Mouse (Mus musculus) olfactory bulb, adult 2 months (tissue): ENCODE measurements around the gene Dcxr. TPM values are rescaled to one million over a fixed set of nuclear protein-coding genes. Genes with fewer than 3 reads are reported as not detected.
A peak's percentile ranks its signal among the peaks of the same experiment; 100 is the strongest.

Experiments used
- H3K27ac ChIP-seq: fragments of 200-500 bp; 2 replicates; pipeline ENCODE4 v1.5.1; 2012; ENCODE audit warnings: low read depth, low read length; ENCODE audit not compliant: insufficient read depth
- H3K4me1 ChIP-seq: fragments of 200-500 bp; 2 replicates; pipeline ENCODE4 v1.6.1; 2012; ENCODE audit warnings: low read length; ENCODE audit not compliant: control insufficient read depth, insufficient read depth
- H3K4me3 ChIP-seq: fragments of 200-500 bp; 2 replicates; pipeline ENCODE4 v1.5.1; 2012; ENCODE audit warnings: mild to moderate bottlenecking, low read depth, low read length, moderate library complexity; ENCODE audit not compliant: insufficient read depth
- CTCF ChIP-seq: fragments of 200-500 bp; IDR thresholded peaks from 2 replicates; pipeline ENCODE4 v1.5.1; 2012; ENCODE audit warnings: low read depth, mild to moderate bottlenecking, low read length, moderate library complexity; ENCODE audit not compliant: insufficient read depth
- POLR2A ChIP-seq: fragments of 200-500 bp; IDR thresholded peaks from 2 replicates; pipeline ENCODE4 v1.6.1; 2012; ENCODE audit warnings: mild to moderate bottlenecking, low read depth, low read length, moderate library complexity; ENCODE audit not compliant: insufficient read depth
- WGBS: fragments of 180-500 bp; shearing (Covaris S2); methylation state at CpG from one replicate; pipeline ENCODE4 v1.1.7; 2018; 5-methylcytosine and 5-hydroxymethylcytosine counted together
- polyA plus RNA-seq: library from polyadenylated mRNA; stranded (reverse); fragments of >200 nt; gene quantifications from 2 replicates; pipeline ENCODE4 v1.2.4, GENCODE M21; 2012; ENCODE audit warnings: low replicate concordance; ENCODE audit not compliant: missing spikeins, insufficient read depth, insufficient read length

Gene Dcxr
- polyA plus RNA-seq, 1 experiment = not detected

GRCm38 (mm10) chr11:120722761-120723382, 4.2 kb downstream of the Dcxr start:
- Histone ChIP-seq H3K27ac (no peak overlapping the region), H3K4me3 (no peak overlapping the region), H3K4me1 (peaks cover 29% of the 10 kb centered on the region)
- 87% methylated on average over 11 of the region's 11 CpGs for WGBS
- no peak for TF ChIP-seq POLR2A

GRCm38 (mm10) chr11:120722067-120722630, 4.9 kb downstream of the Dcxr start:
- Histone ChIP-seq H3K27ac (no peak overlapping the region), H3K4me1 (peaks cover 27% of the 10 kb centered on the region), H3K4me3 (peak overlapping the region; percentile 66)
- TF ChIP-seq CTCF (no peak), POLR2A (no peak)
- WGBS = 20% methylated on average over 21 of the region's 21 CpGs

- TF ChIP-seq POLR2A = 0 out of 2 replicates have a peak, but pooled peaks have one; percentile 23
- TF ChIP-seq CTCF = no peak
- WGBS = under 1% methylated on average over 90 of the region's 90 CpGs
- Histone ChIP-seq H3K27ac (no peak within 1 kb of the TSS), H3K4me1 (peaks cover 21% of the 10 kb centered on the region), H3K4me3 (peak within 1 kb of the TSS; percentile 66)
Measured at GRCm38 (mm10) chr11:120721124-120722066, 5.7 kb downstream of the Dcxr start, which contains the start of gene Rac3. TSS of gene Rac3 (plus strand) at chr11:120721470.

GRCm38 (mm10) chr11:120720450-120720849, 6.6 kb downstream of the Dcxr start:
- TF ChIP-seq CTCF (peak; percentile 66; the same call in 1 of the 2 replicates), POLR2A (no peak)
- peak overlapping the region; percentile 66 for H3K4me3 ChIP-seq
- H3K27ac ChIP-seq = no peak overlapping the region
- H3K4me1 ChIP-seq = peaks cover 18% of the 10 kb centered on the region
- WGBS = 9% methylated on average over 17 of the region's 17 CpGs

GRCm38 (mm10) chr11:120719841-120720376, 7.2 kb downstream of the Dcxr start:
- 89% methylated on average over 13 of the region's 13 CpGs for WGBS
- peaks cover 19% of the 10 kb centered on the region for H3K4me1 ChIP-seq
- TF ChIP-seq CTCF (no peak), POLR2A (no peak)
- H3K4me3 ChIP-seq = no peak overlapping the region
- H3K27ac ChIP-seq = no peak overlapping the region

GRCm38 (mm10) chr11:120719242-120719641, 7.8 kb downstream of the Dcxr start:
- whole genome bisulfite sequencing = 95% methylated on average over 9 of the region's 9 CpGs
- TF ChIP-seq POLR2A (no peak), CTCF (no peak)
- Histone ChIP-seq H3K27ac (no peak overlapping the region), H3K4me1 (peaks cover 26% of the 10 kb centered on the region), H3K4me3 (no peak overlapping the region)

- Histone ChIP-seq H3K4me3 (no peak overlapping the region), H3K4me1 (peaks cover 23% of the 10 kb centered on the region), H3K27ac (no peak overlapping the region)
- TF ChIP-seq CTCF = no peak
- TF ChIP-seq POLR2A = no peak
- 86% methylated on average over 9 of the region's 9 CpGs for WGBS
Measured at GRCm38 (mm10) chr11:120715131-120715530, 11.9 kb downstream of the Dcxr start.

GRCm38 (mm10) chr11:120714546-120714945, 12.5 kb downstream of the Dcxr start:
- H3K4me1 ChIP-seq = peaks cover 23% of the 10 kb centered on the region
- WGBS = 53% methylated on average over 10 of the region's 10 CpGs
- peak overlapping the region; percentile 74 for H3K4me3 ChIP-seq
- TF ChIP-seq POLR2A (no peak), CTCF (no peak)
- H3K27ac ChIP-seq = no peak overlapping the region
